Mouse (Mus musculus) myocyte (in vitro differentiated cells): ENCODE results near the gene Pex5. TPM values are rescaled to one million over a fixed set of nuclear protein-coding genes. Genes with fewer than 3 reads are reported as not detected.
"Not testable (repeated sequence)": the region's sequence is repeated elsewhere in the genome, so short reads cannot be mapped to it uniquely, and the experiment has no call there.

ENCODE experiments used
- H3K27me3 ChIP-seq: one replicate; pipeline ENCODE4 v1.6.1; 2011; ENCODE audit not compliant: control insufficient read depth, insufficient read depth, insufficient read length
- H3K36me3 ChIP-seq: one replicate; pipeline ENCODE4 v1.6.1; 2011; ENCODE audit not compliant: control insufficient read depth, insufficient read depth
- H3K4me2 ChIP-seq: one replicate; pipeline ENCODE4 v1.6.1; 2011; ENCODE audit warnings: low read depth, control low read depth
- H3K4me3 ChIP-seq: one replicate; pipeline ENCODE4 v1.5.1; 2011; ENCODE audit warnings: mild to moderate bottlenecking, control low read depth, moderate library complexity
- H3K79me2 ChIP-seq: one replicate; pipeline ENCODE4 v1.6.1; 2011; ENCODE audit not compliant: control insufficient read depth, insufficient read depth
- H3ac ChIP-seq: one replicate; pipeline ENCODE4 v1.6.1; 2011; ENCODE audit not compliant: control insufficient read depth, insufficient read length
- CEBPB ChIP-seq: IDR thresholded peaks from 2 replicates; pipeline ENCODE4 v1.6.1; 2011; ENCODE audit warnings: mild to moderate bottlenecking, moderate library complexity; ENCODE audit not compliant: poor library complexity, insufficient read depth, severe bottlenecking
- E2F4 ChIP-seq: IDR thresholded peaks from one replicate; pipeline ENCODE4 v1.6.1; 2011; ENCODE audit warnings: mild to moderate bottlenecking, control low read depth, moderate library complexity; ENCODE audit not compliant: insufficient read depth
- MAX ChIP-seq: IDR thresholded peaks from one replicate; pipeline ENCODE4 v1.6.1; 2011; ENCODE audit warnings: low read depth, mild to moderate bottlenecking, control low read depth
- MYOD1 ChIP-seq, 3 experiments: IDR thresholded peaks; one replicate each; pipeline ENCODE4 v1.6.1; 2011; ENCODE audit warnings: control low read depth in 2 of 3, low read depth in 2 of 3, mild to moderate bottlenecking in 2 of 3, moderate library complexity in 1 of 3; ENCODE audit not compliant: insufficient read length in 2 of 3, control insufficient read depth in 1 of 3
- MYOG ChIP-seq, 3 experiments: IDR thresholded peaks; one replicate each; pipeline ENCODE4 v1.6.1; 2011; ENCODE audit warnings: control low read depth in 2 of 3, low read depth in 2 of 3, mild to moderate bottlenecking in 2 of 3; ENCODE audit not compliant: insufficient read length in 2 of 3, control insufficient read depth in 1 of 3, insufficient read depth in 1 of 3
- POLR2A ChIP-seq: IDR thresholded peaks from one replicate; pipeline ENCODE4 v1.6.1; 2011; ENCODE audit warnings: low read depth, mild to moderate bottlenecking, control low read depth, moderate library complexity; ENCODE audit not compliant: insufficient read length
- POLR2AphosphoS2 ChIP-seq: IDR thresholded peaks from one replicate; pipeline ENCODE4 v1.6.1; 2011; ENCODE audit warnings: low read depth, control low read depth; ENCODE audit not compliant: insufficient read length
- REST ChIP-seq: IDR thresholded peaks from one replicate; pipeline ENCODE4 v1.6.1; 2011; ENCODE audit warnings: mild to moderate bottlenecking, control low read depth, moderate library complexity; ENCODE audit not compliant: insufficient read depth, insufficient read length
- SRF ChIP-seq: IDR thresholded peaks from one replicate; pipeline ENCODE4 v1.6.1; 2011; ENCODE audit warnings: low read depth; ENCODE audit not compliant: control insufficient read depth, insufficient read length
- TCF12 ChIP-seq: IDR thresholded peaks from one replicate; pipeline ENCODE4 v1.6.1; 2011; ENCODE audit warnings: mild to moderate bottlenecking, control low read depth; ENCODE audit not compliant: poor library complexity, insufficient read depth, severe bottlenecking
- TCF3 ChIP-seq: IDR thresholded peaks from one replicate; pipeline ENCODE4 v1.6.1; 2011; ENCODE audit warnings: low read depth, control low read depth; ENCODE audit not compliant: insufficient read length
- USF1 ChIP-seq: IDR thresholded peaks from one replicate; pipeline ENCODE4 v1.6.1; 2011; ENCODE audit warnings: low read depth, mild to moderate bottlenecking, control low read depth, moderate library complexity
- polyA plus RNA-seq: library from polyadenylated mRNA; unstranded; fragments of >200 nt; fragmentation: generic; extraction: Trizol; gene quantifications from one replicate; pipeline ENCODE4 v1.2.1, GENCODE M21; 2012; ENCODE audit warnings: missing spikeins

Gene Pex5
- polyA plus RNA-seq, 1 experiment = 33.4 TPM

GRCm38 (mm10) chr6:124408355-124408754 lies 6.5 kb downstream of the Pex5 start:
- no peaks in the 10 kb centered on the region for H3K27me3 ChIP-seq
- H3ac ChIP-seq = no peak overlapping the region
- no peak overlapping the region for H3K4me3 ChIP-seq
- H3K79me2 ChIP-seq = peaks cover 24% of the 10 kb centered on the region
- peaks cover 24% of the 10 kb centered on the region for H3K36me3 ChIP-seq
- TF ChIP-seq E2F4 (no peak), REST (no peak), TCF12 (no peak), SRF (no peak), POLR2A (no peak), MYOD1 (IDR thresholded peaks at IDR 0.05; ENCODE audit: control insufficient read depth in 1 of 3, insufficient read length in 2 of 3, low read depth in 2 of 3) (no peak), CEBPB (no peak), MAX (no peak), TCF3 (no peak)
- H3K4me2 ChIP-seq = no peak overlapping the region

DNA sequence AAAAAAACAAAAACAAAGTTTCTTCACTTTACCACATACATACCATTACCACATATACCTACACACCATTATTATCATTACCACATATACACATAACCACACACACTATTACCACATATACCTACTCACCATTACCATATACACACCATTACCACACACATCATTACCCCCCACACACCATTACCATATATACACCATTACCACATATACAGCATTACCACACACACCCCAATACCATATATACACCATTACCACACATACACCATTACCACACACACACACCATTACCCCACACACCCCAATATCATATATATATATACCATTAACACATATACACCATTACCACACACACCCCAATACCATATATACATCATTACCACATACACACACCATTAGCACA lies 7.7 kb downstream of the Pex5 start:
- no peak overlapping the region for H3K4me3 ChIP-seq
- no peak overlapping the region for H3ac ChIP-seq
- TF ChIP-seq TCF3 = no peak
- no peak for TF ChIP-seq SRF
- no peak for TF ChIP-seq CEBPB
- TF ChIP-seq REST = no peak
- no peak for TF ChIP-seq MYOG (IDR thresholded peaks at IDR 0.05; ENCODE audit: control insufficient read depth in 1 of 3, insufficient read depth in 1 of 3, insufficient read length in 2 of 3, low read depth in 2 of 3)
- TF ChIP-seq POLR2AphosphoS2 = no peak
- TF ChIP-seq TCF12 = no peak
- H3K4me2 ChIP-seq = no peak overlapping the region
- H3K27me3 ChIP-seq = no peaks in the 10 kb centered on the region
- H3K79me2 ChIP-seq = peaks cover 15% of the 10 kb centered on the region
- H3K36me3 ChIP-seq = peaks cover 24% of the 10 kb centered on the region

GRCm38 (mm10) chr6:124406326-124406725 lies 8.5 kb downstream of the Pex5 start:
- H3K27me3 ChIP-seq = no peaks in the 10 kb centered on the region
- no peak for TF ChIP-seq CEBPB
- TF ChIP-seq TCF12 = no peak
- no peak for TF ChIP-seq USF1
- TF ChIP-seq POLR2A = no peak
- no peak for TF ChIP-seq E2F4
- TF ChIP-seq SRF = no peak
- TF ChIP-seq POLR2AphosphoS2 = no peak
- no peak for TF ChIP-seq REST
- TF ChIP-seq MYOG (IDR thresholded peaks at IDR 0.05; ENCODE audit: control insufficient read depth in 1 of 3, insufficient read depth in 1 of 3, insufficient read length in 2 of 3, low read depth in 2 of 3) = no peak
- TF ChIP-seq MYOD1 (IDR thresholded peaks at IDR 0.05; ENCODE audit: control insufficient read depth in 1 of 3, insufficient read length in 2 of 3, low read depth in 2 of 3) = no peak
- TF ChIP-seq MAX = no peak
- TF ChIP-seq TCF3 = no peak
- no peak overlapping the region for H3ac ChIP-seq
- H3K36me3 ChIP-seq = peaks cover 29% of the 10 kb centered on the region
- no peak overlapping the region for H3K4me3 ChIP-seq
- no peak overlapping the region for H3K4me2 ChIP-seq
- peaks cover 12% of the 10 kb centered on the region for H3K79me2 ChIP-seq

DNA sequence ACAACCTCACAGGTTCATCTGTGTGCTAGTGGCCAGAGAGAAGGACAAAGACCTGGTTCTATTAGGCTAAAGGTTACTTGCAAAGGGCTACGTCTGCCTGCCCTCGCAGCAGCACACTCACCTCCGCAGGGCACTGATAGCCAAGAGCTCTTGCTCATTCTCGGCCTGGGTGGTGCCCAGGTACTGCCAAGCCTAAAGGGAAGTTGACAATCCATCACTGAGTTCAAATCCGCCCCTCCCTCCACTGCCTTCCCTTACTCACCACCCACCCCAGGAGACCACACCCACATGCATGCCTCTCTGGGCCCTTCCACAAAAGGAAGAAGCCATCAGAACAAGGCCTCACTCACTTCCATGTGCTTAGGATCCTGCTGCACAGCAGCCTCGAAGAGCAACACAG lies 15.1 kb downstream of the Pex5 start:
- Histone ChIP-seq H3ac (no peak overlapping the region), H3K36me3 (peaks cover 51% of the 10 kb centered on the region), H3K4me2 (no peak overlapping the region), H3K27me3 (no peaks in the 10 kb centered on the region), H3K4me3 (no peak overlapping the region), H3K79me2 (no peaks in the 10 kb centered on the region)
- no peak for TF ChIP-seq TCF12
- no peak for TF ChIP-seq E2F4

DNA sequence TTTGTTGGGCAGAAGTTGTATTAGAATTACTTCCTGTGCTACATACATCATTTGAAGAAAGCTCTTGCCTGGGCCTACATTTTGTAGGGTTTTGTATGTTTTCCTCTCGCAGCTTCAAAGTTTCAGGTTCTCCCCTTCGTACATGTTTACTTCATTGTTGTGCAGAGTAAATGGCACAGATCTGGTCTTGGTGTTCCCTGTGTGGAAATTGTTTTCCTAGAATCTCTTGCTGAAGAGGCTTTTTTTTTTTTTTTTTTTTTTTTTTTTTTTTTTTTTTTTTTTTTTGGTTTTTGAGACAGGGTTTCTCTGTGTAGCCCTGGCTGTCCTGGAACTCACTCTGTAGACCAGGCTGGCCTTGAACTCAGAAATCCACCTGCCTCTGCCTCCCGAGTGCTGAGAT lies 19.9 kb downstream of the Pex5 start:
- H3K4me2 ChIP-seq, H3ac ChIP-seq, H3K79me2 ChIP-seq, H3K27me3 ChIP-seq, H3K4me3 ChIP-seq: not testable (repeated sequence)
- H3K36me3 ChIP-seq = peaks cover 25% of the 10 kb centered on the region

DNA sequence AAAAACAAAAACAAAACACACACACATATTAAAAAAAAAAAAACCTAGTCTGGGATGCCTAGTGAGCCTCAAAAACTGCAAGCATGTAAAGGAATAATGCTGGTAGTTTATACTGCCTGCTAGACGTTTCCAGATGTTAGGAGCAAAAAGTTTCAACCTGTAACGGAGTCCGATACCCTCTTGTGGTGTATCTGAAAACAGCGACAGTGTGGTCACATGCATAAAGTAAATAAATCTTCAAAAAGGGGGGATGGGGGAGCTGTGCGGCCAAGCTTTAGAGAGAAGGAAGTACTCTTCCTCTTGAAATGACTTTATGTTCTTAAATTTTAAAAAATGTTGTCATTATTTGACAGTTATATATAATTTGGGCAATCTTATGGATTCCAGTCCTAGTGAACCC lies 34.7 kb downstream of the Pex5 start:
- Histone ChIP-seq H3K4me2 (no peak overlapping the region), H3K27me3 (no peaks in the 10 kb centered on the region), H3K36me3 (no peaks in the 10 kb centered on the region), H3ac (no peak overlapping the region), H3K79me2 (no peaks in the 10 kb centered on the region), H3K4me3 (no peak overlapping the region)
- TF ChIP-seq CEBPB (no peak), TCF3 (no peak), SRF (no peak), REST (no peak), MAX (no peak), TCF12 (no peak), MYOD1 (IDR thresholded peaks at IDR 0.05; ENCODE audit: control insufficient read depth in 1 of 3, insufficient read length in 2 of 3, low read depth in 2 of 3) (no peak), POLR2A (no peak), USF1 (no peak), E2F4 (no peak)
